Mouse (Mus musculus) erythroblast, adult 5-6 weeks (primary cell): ENCODE results near the gene Gprasp2. TPM values are rescaled to one million over a fixed set of nuclear protein-coding genes. Genes with fewer than 3 reads are reported as not detected.
"Not testable (repeated sequence)": the region's sequence is repeated elsewhere in the genome, so short reads cannot be mapped to it uniquely, and the experiment has no call there.

Source experiments
- ATAC-seq: replicated peaks from 2 replicates; pipeline ENCODE4 v1.8.0; 2016; ENCODE audit warnings: moderate number of reproducible peaks, mild to moderate bottlenecking, moderate TSS enrichment, inconsistent platforms; ENCODE audit not compliant: poor library complexity, low FRiP score, severe bottlenecking
- total RNA-seq, 2 experiments: library from RNA; stranded (forward) in 1 of 2; stranded (reverse) in 1 of 2; fragments of 150-400 nt in 1 of 2; fragments of 200-764, 138-1000 nt in 1 of 2; gene quantifications; 2 replicates each; pipeline versions ENCODE4 v1.2.3 to v1.2.4; 2015 to 2017; ENCODE audit warnings: low replicate concordance in 2 of 2

Gprasp2 gene
- total RNA-seq (2015; ENCODE audit: low replicate concordance) (not detected in 2 replicates), total RNA-seq (2017; ENCODE audit: low replicate concordance) (not detected in 2 replicates)

DNA sequence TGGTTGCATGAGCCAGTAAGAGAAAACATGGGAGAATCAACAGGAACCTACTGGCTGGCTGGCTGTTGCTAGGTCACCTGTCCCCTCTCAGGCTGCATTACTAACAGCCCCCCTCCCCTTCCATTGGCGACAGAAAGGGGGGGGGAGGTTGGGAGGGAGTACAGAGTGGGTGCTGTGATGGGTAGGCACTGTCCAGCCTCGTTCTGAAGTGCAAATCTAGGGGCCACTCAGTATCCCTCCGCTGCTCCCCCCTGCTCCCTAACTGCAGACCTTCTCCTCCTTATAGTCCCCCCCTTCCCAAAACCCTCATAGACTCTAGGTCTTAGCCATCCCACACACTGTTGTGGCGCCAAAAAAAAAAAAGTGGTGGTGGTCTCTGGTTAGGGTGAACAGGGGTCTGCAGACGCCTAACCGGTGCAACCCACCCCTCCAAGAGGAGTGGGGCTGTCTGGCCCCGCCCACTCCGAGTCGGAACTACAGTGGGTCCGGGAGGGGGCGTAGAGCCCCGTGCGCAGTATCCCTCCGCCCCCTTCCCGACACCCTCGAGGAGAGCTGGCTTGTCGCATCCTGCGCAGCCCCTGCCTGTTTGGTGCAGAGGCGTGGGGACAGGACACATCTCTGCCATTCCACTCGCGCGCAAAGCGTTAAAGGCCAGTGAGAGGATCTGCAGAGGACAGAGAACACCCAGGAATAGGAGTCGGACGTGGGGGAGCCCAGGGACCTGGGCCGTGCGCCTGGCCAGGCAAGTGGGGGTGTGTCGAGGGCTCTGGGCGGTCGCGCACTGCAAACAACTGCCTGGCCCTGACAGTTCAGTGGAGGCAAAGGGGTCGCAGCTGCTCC, at the start of gene Gprasp2:
TSS of gene Gprasp2 (plus strand) at position 514 of the 840 bp plus-strand sequence.
- not testable (repeated sequence) for ATAC-seq

DNA sequence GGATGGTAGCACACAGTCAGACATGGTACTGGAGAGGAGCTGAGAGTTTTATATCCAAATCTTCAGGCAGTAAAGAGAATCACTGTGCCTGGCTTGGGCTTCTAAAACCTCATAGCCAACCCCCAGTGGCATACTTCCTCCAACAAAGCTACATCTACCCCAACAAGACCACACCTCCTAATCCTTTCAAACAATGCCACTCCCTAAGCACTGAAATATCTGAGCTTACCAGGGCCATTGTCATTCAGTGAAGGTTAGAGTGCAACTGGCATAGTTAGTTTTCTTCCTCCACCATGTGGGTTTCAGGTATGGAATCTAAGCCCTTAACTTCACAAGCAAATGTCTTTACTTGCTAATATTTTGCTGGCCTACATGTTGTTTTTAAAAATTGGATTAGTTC, 47.3 kb upstream of the Gprasp2 start:
- no peak for ATAC-seq

DNA sequence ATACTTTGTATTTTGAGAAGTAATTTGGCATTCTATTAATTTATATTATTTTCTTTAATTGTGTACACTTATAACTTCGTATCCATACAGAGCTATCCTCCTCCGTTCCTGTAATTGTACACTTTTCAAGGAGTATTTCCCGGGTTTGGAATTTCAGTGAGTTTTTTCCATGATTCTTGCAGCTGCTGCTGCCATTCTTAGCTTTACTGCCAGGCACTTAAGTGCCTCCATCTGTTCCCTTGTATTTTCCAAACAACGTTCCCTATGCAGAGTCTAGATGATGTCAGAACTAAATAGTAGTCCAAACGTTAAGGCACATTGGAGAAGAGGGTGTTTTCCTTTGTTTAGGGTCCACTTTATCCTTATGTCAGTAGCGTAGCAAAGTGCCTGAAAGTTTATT, 46.5 kb upstream of the Gprasp2 start:
- no peak for ATAC-seq

DNA sequence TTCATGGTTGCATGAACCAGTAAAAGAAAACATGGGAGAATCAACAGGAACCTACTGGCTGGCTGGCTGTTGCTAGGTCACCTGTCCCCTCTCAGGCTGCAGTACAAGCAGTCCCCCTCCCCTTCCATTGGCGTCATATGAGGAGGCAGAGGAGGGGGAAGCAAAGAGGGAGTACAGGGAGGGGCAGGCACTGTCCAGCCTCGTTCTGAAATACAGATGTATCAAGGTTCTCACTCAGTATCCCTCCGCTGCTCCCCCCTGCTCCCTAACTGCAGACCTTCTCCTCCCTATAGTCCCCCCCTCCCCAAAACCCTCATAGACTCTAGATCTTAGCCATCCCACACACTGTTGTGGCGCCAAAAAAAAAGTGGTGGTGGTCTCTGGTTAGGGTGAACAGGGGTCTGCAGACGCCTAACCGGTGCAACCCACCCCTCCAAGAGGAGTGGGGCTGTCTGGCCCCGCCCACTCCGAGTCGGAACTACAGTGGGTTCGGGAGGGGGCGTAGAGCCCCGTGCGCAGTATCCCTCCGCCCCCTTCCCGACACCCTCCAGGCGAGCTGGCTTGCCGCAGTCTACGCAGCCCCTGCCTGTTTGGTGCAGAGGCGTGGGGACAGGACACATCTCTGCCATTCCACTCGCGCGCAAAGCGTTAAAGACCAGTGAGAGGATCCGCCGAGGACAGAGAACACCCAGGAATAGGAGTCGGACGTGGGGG, 43.1 kb upstream of the Gprasp2 start:
- not testable (repeated sequence) for ATAC-seq

DNA sequence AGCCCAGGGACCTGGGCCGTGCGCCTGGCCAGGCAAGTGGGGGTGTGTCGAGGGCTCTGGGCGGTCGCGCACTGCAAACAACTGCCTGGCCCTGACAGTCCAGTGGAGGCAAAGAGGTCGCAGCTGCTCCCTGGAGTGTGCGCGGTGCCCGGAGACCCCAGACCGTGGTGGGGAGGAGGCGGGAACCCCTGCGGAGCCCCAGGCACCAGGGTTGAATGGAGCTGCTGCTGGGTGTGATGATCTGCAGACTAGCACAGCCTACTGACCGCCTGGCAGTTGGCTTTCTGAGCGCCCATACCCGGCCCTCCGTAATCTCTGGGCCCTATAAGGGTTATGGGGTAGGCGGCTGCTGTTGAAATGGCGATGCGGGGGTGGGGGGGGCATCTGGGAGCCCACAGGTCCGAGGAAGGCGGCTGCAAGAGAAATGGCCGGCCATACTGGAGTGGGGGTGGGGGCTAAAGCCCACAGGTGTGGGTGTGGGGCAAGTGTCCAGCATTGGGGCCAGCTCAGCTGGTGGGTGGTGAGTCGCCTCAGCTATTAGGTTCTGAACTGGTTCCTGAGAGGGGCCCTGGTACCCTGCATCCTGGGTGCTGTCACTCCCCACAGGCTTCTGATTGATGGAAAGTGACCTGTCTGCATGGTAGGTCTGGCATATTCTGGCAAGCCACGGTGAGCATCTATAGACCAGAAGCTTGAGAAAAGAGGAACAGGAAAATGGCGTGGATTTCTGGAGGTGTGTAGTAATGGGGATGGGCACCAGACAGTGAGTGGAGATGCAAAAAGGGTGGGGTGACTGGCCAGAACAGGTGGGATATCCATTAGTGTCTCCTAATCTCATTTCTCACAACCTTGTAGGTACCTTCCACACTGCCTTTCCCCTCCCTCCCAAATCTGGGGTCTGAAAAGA, 42.3 kb upstream of the Gprasp2 start:
- ATAC-seq: not testable (repeated sequence)

DNA sequence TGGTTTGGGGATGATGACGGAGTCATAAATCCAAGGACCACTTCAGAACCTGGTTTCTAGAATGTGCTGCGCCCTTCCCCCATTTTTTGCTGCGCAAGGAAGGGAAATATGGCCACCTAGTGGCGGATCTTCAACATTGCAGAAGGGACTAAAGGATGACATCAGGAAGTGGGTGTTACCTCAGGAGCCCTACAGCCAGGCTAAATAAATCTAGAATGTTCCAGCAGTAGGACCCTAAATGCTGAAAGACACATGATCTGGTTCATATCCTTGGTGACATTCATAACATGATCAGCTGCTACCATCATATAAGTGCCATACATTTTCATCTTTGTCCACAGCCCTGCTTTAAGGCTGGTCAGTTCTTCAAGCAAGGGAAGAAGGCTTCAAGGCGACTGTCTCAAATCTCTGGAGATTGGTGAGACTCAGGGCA, 41.6 kb upstream of the Gprasp2 start, which contains the start of gene Bhlhb9:
TSS of gene Bhlhb9 (plus strand) at position 383 of the 433 bp plus-strand sequence.
- not testable (repeated sequence) for ATAC-seq

DNA sequence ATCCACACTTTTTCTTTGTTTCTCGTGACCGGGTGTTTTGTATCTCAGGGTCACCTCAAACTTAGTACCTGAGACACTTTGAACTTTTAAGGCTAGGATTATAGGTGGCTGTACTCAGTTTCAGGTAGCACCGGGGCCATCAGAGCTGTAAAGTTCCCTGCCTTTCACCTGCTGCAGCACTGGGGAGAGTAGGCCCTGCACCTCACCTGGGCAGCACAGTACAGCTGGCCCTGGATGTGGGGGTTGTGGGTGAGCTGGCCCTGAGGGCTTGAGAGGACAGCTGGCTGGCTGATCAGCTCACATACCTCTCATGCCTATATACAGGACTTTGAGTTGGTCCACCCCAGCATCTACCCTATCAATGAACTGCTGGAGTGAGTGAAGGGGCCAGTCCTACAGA, 34.7 kb upstream of the Gprasp2 start:
- ATAC-seq: no peak

DNA sequence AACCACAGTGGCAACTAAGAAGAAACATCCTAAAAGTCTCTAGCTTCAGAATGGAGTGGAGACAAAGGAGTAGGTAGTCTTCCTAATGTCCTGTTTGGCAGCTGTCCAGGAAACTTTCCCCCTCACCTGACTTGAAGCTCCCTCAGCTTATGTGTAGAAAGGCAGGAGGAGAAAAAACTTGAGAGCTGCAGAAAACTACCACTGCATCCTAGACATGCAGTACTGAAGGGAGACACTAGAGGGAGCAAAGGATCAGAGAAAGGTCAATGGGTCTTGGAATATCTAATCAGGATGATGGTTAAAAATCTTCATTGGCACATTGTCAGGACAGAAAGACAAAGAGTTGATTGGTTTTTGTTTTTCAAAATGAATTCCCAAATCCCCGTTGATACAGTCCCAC, 33.1 kb upstream of the Gprasp2 start:
- ATAC-seq: no peak

DNA sequence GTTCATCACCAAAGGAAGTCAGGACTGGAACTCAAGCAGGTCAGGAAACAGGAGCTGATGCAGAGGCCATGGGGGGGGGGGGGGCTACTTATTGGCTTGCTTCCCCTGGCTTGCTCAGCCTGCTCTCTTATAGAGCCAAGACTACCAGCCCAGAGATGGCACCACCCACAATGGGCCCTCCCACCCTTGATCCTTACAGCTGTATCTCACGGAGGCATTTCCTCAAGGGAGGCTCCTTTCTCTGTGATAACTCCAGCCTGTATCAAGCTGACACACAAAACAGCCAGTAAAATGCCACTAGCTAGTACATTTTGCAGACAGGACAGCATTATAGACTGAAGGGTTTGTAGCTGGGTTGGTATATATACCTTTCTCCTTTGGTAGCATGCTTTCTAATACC, 2.9 kb upstream of the Gprasp2 start:
- not testable (repeated sequence) for ATAC-seq

DNA sequence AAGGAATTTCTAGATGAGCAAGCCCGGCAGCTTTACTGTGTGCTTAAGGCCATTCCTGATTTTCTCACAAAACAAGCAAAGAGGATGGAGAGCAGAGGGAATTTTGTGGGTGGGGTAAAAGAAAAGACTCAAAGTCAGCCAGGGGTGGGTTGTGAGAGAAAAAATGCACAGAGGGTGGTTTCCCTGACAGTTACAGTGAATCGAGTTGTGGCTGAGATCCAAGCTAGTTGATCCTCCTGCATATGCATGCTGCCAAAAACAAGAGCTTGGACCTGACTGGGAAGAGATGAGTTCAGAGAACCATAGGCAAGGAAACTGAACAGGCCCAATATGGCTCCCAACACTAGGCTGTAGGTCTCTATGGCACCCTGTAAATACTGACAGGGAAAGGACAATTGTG, 938 bp upstream of the Gprasp2 start:
- ATAC-seq: no peak

DNA sequence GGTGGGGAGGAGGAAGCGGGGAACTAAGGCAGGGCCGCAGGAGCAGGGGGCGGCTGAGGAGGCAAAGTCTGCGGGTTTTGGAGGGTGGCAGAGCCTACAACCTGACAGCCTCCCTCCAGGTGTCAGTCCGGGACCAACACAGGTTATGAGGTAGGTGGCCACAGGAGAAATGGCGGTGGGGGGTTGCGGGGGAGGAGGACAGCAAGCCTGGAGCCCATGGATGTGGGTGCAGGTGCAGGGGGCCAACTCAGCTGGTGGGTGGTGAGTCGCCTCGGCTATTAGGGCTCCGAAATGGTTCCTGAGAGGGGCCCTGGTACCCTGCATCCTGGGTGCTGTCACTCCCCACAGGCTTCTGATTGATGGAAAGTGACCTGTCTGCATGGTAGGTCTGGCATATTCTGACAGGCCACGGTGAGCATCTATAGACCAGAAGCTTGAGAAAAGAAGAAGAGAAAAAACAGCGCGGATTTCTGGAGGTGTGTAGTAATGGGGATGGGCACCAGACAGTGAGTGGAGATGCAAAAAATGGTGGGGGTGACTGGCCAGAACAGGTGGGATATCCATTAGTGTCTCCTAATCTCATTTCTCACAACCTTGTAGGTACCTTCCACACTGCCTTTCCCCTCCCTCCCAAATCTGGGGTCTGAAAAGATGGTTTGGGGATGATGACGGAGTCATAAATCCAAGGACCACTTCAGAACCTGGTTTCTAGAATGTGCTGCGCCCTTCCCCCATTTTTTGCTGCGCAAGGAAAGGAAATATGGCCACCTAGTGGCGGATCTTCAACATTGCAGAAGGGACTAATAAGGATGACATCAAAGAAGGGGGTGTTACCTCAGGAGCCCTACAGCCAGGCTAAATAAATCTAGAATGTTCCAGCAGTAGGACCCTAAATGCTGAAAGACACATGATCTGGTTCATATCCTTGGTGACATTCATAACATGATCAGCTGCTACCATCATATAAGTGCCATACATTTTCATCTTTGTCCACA, 860 bp downstream of the Gprasp2 start:
- not testable (repeated sequence) for ATAC-seq

DNA sequence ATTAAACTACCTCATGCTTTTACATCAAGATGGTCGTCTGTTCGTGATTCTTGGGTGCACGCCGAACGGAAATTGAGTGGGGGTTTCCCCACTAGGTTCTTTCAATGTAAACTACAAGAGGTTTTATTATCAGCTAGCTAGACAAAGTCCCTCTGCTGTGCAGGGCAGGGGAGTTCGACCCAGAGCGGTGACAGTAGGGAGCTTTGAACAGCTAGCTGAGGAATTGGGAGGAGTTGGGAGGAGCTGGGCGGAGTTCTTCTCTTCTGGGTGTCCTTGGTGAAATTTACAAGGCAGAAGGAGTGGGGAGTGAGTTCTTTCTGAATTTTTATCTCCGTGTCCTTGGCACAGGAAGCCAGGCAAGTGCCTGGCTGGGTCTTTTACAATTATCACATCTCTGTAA, 28.0 kb downstream of the Gprasp2 start:
- not testable (repeated sequence) for ATAC-seq

DNA sequence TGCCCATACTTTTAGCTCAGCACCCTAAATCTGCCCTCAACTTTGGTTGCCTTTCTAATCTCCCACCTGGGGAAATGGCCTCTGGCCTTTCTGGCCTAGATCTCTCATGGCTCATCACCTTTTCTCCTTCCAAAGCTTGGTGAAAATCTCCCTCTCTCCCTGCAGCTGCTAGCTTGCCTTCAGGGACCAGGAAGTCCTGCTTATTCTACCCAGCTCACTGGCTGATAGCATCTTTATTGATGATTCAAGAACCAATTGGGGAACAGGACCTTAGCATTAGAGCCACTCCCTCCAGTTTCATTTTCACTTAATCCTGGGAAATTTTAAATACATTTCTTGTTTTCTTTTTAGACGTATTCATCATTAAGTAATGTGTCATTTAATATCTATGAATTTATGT, 37.8 kb downstream of the Gprasp2 start:
- ATAC-seq: no peak

DNA sequence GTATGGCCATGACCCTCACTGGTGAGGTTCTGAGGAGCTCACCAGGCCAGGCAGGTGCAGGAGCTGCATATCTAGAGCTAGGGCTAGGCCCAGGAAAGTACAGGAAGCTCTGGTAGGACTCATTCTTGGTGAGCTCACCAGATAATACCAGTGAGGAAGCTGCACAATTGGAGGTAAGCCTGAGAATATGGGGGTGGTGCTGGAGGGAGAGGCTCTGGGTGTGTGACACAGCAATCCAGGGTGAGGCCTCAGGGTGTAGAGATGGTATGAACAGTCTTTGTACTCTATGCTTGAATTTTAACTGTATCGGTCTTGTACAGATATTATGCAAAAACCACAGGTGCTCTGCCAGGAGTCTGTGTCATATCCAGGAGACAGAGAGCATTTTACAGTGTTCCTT, 40.8 kb downstream of the Gprasp2 start:
- no peak for ATAC-seq

DNA sequence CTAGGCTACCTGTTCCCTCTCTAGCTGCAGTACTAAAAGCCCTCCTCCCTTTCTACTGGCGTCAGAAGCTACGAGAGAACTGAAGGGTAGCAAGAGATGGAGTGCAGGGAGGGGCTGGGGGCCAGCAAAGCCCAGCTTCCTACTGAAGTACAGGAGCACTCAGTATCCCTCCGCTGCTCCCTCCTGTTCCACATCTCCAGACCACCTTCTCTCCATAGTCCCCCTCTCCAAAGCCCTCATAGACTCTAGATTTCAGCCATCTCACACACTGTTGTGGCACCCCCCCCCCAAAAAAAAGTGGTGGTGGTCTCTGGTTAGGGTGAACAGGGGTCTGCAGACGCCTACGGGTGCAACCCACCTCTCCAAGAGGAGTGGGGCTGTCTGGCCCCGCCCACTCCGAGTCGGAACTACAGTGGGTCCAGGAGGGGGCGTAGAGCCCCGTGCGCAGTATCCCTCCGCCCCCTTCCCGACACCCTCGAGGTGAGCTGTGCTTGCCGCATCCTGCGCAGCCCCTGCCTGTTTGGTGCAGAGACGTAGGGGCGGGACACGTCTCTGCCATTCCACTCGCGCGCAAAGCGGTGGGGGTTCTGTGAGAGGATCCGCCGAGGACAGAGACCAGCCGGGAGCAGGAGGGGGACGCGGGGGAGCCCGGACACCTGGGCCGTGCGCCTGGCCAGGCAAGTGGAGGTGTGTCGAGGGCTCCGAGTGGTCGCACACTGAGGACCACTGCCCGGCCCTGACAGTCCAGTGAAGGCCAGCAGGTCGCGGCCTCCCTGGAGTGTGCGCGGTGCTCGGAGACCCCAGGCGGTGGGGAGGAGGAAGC, 46.8 kb downstream of the Gprasp2 start:
- no peak for ATAC-seq

DNA sequence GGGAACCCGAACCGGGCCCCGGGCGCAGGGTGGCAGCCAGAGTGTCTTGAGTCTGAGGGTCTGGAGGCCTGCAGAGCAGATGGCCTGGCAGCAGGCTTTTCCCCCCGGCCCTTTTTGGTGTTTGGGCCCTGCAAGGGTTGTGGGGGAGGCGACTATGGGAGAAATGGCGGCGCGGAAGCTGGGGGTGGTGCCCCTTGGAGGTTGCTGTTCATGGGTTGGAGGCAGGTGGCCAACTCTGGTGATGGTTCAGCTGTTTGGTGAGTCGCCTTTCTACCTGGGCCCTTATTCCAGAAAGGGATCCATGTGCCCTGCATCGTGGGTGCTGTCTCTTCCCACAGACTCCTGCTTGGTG, 47.4 kb downstream of the Gprasp2 start:
- ATAC-seq: no peak
